Mouse (Mus musculus) E14TG2a.4 (cell line): ENCODE data around the gene Cd79b.

Experiments
- H3K27me3 ChIP-seq: 2 replicates; pipeline ENCODE4 v1.6.1; 2014; ENCODE audit warnings: low read length, control low read depth; ENCODE audit not compliant: insufficient read depth
- H3K36me3 ChIP-seq: 2 replicates; pipeline ENCODE4 v1.6.1; 2014; ENCODE audit warnings: low read length, control low read depth; ENCODE audit not compliant: insufficient read depth
- H3K4me1 ChIP-seq: replicated peaks from 2 replicates; pipeline ENCODE4 v1.6.1; 2014; ENCODE audit warnings: low read depth, low read length, control low read depth
- H3K4me3 ChIP-seq: replicated peaks from 2 replicates; pipeline ENCODE4 v1.5.1; 2014; ENCODE audit warnings: mild to moderate bottlenecking, low read length
- H3K9me3 ChIP-seq: 2 replicates; pipeline ENCODE4 v1.6.1; 2014; ENCODE audit warnings: low read length, control low read depth
- CTCF ChIP-seq: conservative IDR thresholded peaks from 2 replicates; pipeline ENCODE4 v1.5.1; 2014; ENCODE audit warnings: low read length
- NANOG ChIP-seq: IDR thresholded peaks from 2 replicates; pipeline ENCODE4 v1.6.1; 2014; ENCODE audit warnings: borderline replicate concordance, low read length, mixed read lengths
- POU5F1 ChIP-seq: IDR thresholded peaks from 2 replicates; pipeline ENCODE4 v1.6.1; 2014; ENCODE audit warnings: low read length, borderline replicate concordance

Gene Cd79b

GRCm38 (mm10) chr11:106268326-106269059, 46.1 kb downstream of the Cd79b start:
- Histone ChIP-seq H3K4me3 (peak overlapping the region; percentile 35; the same call in 1 of the 2 replicates), H3K9me3 (no peaks in the 10 kb centered on the region), H3K27me3 (no peaks in the 10 kb centered on the region), H3K36me3 (peaks cover 56% of the 10 kb centered on the region), H3K4me1 (peaks cover 71% of the 10 kb centered on the region)
- no peak for TF ChIP-seq NANOG
- TF ChIP-seq POU5F1, result no peak
- TF ChIP-seq CTCF, result no peak

GRCm38 (mm10) chr11:106267871-106268270, 46.7 kb downstream of the Cd79b start:
- peaks cover 76% of the 10 kb centered on the region for H3K4me1 ChIP-seq
- peaks cover 62% of the 10 kb centered on the region for H3K36me3 ChIP-seq
- no peaks in the 10 kb centered on the region for H3K27me3 ChIP-seq
- peak overlapping the region; percentile 37 for H3K4me3 ChIP-seq
- TF ChIP-seq CTCF (no peak), POU5F1 (no peak), NANOG (no peak)
- H3K9me3 ChIP-seq, result no peaks in the 10 kb centered on the region

- no peaks in the 10 kb centered on the region for H3K27me3 ChIP-seq
- TF ChIP-seq POU5F1 (no peak), NANOG (no peak), CTCF (no peak)
- H3K36me3 ChIP-seq, result peaks cover 67% of the 10 kb centered on the region
- H3K9me3 ChIP-seq, result no peaks in the 10 kb centered on the region
- peak overlapping the region; percentile 37 for H3K4me3 ChIP-seq
- H3K4me1 ChIP-seq, result peaks cover 81% of the 10 kb centered on the region
Observed at GRCm38 (mm10) chr11:106267311-106267852, 47.2 kb downstream of the Cd79b start.

GRCm38 (mm10) chr11:106266431-106266830, 48.1 kb downstream of the Cd79b start:
- TF ChIP-seq NANOG, result no peak
- no peak for TF ChIP-seq POU5F1
- TF ChIP-seq CTCF, result no peak
- Histone ChIP-seq H3K27me3 (no peaks in the 10 kb centered on the region), H3K4me1 (peaks cover 85% of the 10 kb centered on the region), H3K36me3 (peaks cover 77% of the 10 kb centered on the region), H3K4me3 (no peak overlapping the region), H3K9me3 (no peaks in the 10 kb centered on the region)

- Histone ChIP-seq H3K27me3 (no peaks in the 10 kb centered on the region), H3K4me1 (peaks cover 87% of the 10 kb centered on the region), H3K4me3 (no peak overlapping the region), H3K9me3 (no peaks in the 10 kb centered on the region), H3K36me3 (peaks cover 84% of the 10 kb centered on the region)
- no peak for TF ChIP-seq CTCF
- TF ChIP-seq NANOG, result no peak
- no peak for TF ChIP-seq POU5F1
Observed at GRCm38 (mm10) chr11:106265570-106265969, 49.0 kb downstream of the Cd79b start.

- H3K27me3 ChIP-seq, result no peaks in the 10 kb centered on the region
- TF ChIP-seq NANOG (no peak), POU5F1 (no peak), CTCF (no peak)
- peaks cover 80% of the 10 kb centered on the region for H3K36me3 ChIP-seq
- H3K9me3 ChIP-seq, result no peaks in the 10 kb centered on the region
- H3K4me3 ChIP-seq, result no peak overlapping the region
- H3K4me1 ChIP-seq, result peaks cover 87% of the 10 kb centered on the region
Observed at GRCm38 (mm10) chr11:106264988-106265387, 49.6 kb downstream of the Cd79b start.

- no peak for TF ChIP-seq CTCF
- TF ChIP-seq NANOG, result no peak
- TF ChIP-seq POU5F1, result no peak
- no peak overlapping the region for H3K4me3 ChIP-seq
Observed at GRCm38 (mm10) chr11:106263963-106264362, 50.6 kb downstream of the Cd79b start.

More at GRCm38 (mm10) chr11:106263963-106264362, 50.6 kb downstream of the Cd79b start:
- Histone ChIP-seq H3K9me3 (no peaks in the 10 kb centered on the region), H3K4me1 (peaks cover 86% of the 10 kb centered on the region), H3K27me3 (no peaks in the 10 kb centered on the region), H3K36me3 (peaks cover 87% of the 10 kb centered on the region)
